Mouse (Mus musculus) embryo, embryonic 11.5 days (tissue): ENCODE measurements around the gene Sft2d2.

Experiments used
- DNase-seq: peaks from one replicate; pipeline ENCODE4 v3.0.0-alpha.2; 2012; ENCODE audit warnings: low read depth, low spot score

Sft2d2 gene

DNA sequence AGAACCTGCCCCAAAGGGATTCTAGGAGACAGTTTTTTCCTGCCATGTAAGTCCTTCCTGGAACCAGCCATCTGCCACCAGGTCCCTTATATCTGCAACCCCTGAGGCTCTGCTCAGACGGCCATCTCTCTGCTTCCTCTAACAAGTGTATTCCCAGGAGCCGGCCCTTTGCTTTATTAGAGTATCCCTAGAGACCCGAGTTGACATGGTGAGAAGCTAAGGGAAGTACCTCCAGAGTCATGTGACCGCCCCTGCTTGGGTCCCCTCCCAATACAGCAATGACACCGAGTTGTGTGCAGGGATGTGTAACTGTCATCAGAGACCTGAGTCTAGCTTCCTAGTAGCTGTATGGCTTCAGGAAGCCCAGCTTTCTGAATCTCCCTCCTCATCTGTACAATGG lies 61.0 kb downstream of the Sft2d2 start:
- no peak for DNase-seq

DNA sequence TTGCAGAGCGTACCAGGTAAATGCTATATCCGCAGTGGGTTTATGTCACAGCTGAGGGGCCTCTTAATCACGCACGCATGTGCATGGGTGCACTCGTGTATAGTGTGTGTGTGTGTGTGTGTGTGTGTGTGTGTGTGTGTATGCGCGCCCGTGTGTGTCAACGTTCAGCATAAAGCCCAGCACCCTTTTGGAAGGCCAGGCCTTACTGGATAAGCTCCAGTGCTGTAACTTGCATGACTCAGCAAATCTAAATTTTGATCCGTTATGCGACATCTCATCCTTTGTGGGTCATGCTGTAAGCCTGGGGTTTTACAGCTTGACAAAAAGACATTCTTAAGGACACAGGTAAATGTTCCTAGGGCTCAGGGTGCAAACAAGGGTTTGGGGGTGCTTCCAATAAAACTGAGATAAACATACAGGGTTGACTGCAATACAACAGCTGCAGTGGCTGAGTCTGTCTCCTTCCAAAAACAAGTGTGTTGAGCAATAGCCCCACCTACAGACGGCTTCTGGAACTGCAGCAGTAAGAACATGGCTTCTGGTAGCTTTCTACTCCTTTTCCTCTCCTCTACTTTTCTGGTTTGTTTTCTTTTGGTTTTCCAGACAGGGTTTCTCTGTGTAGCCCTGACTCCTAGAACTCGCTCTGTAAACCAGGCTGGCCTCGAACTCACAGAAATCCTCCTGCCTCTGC lies 61.9 kb downstream of the Sft2d2 start:
- DNase-seq, result peak; percentile 66

DNA sequence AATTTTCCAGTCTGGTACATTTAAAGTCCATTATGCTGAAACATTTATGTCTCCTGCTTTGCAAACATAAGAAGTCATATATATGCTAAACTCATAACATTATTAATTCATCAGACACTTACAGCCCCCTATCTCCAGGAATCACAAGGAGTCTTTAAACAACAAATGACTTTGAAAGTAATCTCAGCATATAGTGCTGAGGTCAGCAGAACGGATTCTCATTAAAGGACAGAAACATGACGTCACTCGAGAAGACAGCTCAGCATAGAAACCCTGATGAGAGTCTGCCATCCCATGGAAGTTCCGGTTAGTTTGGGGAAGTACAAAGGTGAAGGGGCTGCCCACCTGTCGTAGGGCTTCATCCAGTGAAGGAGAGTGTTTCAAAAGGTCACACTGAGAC lies 64.7 kb downstream of the Sft2d2 start:
- no peak for DNase-seq
